Mouse (Mus musculus): ENCODE results near the gene Fli1.

Gene Fli1

DNA sequence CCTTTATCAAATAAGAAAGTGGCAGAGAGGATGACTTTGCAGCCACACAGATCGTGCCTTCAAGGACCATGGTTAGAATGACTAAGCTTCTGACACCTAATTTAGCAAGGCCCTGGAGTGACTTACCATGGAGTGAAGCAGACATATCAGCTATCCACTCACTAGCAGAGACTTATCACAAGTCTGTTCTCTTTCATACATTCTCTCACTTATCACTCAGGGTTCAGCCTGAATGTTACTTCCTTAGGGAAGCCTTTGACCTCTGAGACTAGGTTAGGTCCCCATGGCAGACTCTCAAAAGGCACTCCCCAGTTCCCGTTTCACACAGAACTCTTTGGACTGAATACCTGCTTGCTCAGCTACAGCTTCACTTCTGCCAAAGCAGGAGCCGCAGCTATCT lies 21.3 kb downstream of the Fli1 start:
- no peak for DNase-seq

- DNase-seq = no peak
Measured at GRCm38 (mm10) chr9:32520821-32521220, 21.8 kb downstream of the Fli1 start.

- no peak for DNase-seq
Measured at GRCm38 (mm10) chr9:32519101-32520051, 23.3 kb downstream of the Fli1 start.

- DNase-seq = no peak
Measured at GRCm38 (mm10) chr9:32518351-32519075, 24.1 kb downstream of the Fli1 start.

DNA sequence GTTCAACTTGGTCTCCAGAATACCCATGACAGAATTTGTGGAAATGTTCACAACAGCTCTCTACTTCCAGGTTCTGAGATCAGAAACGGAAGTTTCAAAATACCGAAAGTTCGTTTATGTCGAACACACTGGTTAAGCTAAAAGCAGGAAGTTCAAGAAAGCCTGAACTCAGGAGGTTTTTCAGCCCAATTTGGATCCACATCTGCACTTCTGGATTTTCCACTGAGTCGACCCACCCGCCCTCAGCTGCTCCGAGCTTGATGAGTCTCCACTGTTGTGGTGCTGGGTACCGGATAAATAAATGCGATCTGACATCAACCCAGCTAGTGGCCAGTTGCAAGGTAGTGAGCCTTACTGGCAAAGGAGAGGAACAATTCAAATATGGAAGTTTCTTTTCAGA lies 26.0 kb downstream of the Fli1 start:
- no peak for DNase-seq

- DNase-seq = no peak
Measured at GRCm38 (mm10) chr9:32515894-32516686, 26.6 kb downstream of the Fli1 start.

- no peak for DNase-seq
Measured at GRCm38 (mm10) chr9:32514406-32515058, 28.1 kb downstream of the Fli1 start.

DNA sequence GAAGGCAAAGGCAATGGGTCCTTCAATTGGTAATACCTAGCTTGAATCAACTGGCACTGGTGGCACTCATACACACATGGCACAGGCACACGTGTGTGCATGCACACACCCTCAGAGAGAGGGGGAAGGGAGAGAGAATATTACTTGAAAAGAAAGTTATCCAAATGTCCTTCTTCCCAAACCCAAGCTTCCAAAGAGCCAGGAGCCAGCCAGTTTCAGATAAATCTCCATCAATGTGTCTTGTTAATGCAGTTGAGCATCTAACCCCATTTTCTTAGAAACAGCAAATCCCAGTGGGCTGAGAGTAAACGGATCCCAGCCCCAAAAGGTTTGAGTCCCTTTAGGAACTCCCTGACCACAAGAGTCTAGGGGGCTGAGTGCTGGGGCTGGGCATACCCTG lies 29.2 kb downstream of the Fli1 start:
- DNase-seq = no peak

DNA sequence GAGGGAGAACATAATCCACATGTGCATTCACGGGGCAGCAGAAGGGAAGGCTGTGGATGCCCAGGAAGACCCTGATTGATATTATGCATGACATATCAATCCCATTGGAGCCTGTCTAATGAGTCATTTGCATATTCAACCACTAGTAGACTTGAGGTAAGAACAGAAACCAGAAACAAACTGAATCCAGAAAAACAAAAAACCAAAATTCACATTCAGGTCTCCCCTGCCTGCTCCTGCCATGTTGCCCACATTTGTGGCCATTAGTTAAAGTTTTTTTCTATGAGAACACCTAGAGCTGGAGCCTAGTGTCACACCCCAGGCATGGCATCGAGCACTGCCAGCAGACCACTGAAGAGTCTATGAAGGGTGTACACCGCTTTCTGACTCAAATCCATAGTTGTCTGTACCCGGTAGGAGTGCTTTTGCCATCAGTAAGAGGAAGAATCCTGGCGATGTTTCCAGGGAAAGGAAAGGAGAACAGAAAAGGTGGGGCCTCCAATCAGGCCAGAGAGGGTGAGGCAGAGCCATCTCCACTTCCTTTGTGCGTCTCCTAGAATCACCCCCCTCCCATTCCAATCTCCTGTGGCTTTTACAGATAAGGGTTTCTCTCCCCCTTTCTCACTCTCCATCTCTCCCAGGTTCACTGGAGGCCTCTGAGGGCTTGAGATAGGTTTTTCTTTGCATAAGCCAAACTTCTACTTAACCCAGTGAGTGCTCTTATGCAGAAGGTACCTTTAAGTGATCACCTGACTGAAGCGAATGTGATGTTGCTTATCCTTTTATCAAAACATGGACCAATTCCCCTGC lies 32.0 kb downstream of the Fli1 start:
- DNase-seq = no peak

DNA sequence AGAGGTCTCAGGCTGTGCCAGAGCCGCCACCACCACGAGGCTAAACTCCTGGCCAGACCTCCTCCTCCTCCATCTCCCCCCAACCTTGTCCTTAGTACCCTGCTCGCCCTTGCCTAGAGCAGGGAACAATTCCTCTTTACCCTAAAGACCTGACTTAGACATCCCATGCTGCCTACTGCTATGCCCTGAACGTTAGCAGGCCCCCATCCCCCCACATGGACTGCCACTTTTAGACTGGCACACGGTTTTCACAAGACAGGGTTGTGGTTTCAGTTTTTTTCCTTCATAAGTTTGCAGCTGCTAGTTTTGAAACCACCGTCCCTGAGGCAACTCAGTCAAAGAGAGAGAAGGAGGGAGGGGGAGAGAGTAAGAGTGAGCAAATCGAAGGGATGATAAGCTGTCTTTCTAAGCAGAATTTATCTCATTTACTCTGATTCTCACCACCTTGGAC lies 32.9 kb downstream of the Fli1 start:
- DNase-seq = no peak

- no peak for DNase-seq
Measured at GRCm38 (mm10) chr9:32508648-32509047, 34.0 kb downstream of the Fli1 start.

GRCm38 (mm10) chr9:32508118-32508517 lies 34.5 kb downstream of the Fli1 start:
- DNase-seq = no peak

DNA sequence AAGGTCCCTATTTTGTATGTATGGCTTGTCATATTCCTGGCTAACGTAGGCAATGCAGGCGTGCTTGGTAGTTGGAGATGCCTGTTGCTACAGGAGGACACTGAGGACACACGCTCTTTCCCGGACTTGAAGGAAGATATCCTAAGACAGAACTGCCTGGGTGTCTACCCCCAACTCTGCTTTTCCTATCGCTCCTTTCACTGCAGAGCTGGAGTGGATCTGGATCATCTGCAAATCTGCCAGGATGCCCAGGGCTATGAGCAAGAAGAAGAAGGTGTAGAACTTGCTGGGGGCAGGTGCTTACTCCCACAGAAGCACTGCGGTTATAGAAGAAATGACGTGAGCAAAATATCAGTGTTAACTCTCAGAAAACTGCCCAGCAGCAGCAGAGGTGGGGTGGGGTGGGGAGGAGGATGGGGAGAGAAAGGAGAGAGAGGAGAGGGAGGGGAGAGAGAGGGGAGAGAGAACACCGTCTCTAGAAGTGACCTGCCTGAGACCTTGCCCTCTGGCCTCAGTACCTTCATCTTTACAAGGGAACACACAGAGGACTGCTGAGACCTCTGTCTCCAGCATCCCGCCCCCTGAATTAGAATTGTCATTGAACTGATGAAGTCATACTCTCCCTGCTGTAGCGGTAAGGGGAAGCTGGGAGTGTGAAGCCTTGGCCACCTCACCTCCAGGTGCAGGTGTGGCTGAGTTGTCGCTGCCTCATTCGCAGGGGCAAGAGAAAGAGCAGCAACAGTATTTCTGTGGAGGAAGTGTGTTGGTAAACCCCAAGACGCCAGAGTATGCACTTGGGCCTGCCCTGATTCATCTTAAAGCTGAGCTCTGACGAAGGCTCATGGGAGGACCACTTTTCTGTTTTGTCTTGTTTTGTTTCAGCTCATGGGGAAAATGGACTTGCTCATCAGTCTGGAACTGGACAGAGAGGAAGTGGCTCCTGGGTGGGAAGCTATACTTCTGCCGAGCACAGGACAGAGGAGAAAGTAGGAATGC lies 35.5 kb downstream of the Fli1 start:
- DNase-seq = no peak

GRCm38 (mm10) chr9:32506161-32506560 lies 36.5 kb downstream of the Fli1 start:
- no peak for DNase-seq

DNA sequence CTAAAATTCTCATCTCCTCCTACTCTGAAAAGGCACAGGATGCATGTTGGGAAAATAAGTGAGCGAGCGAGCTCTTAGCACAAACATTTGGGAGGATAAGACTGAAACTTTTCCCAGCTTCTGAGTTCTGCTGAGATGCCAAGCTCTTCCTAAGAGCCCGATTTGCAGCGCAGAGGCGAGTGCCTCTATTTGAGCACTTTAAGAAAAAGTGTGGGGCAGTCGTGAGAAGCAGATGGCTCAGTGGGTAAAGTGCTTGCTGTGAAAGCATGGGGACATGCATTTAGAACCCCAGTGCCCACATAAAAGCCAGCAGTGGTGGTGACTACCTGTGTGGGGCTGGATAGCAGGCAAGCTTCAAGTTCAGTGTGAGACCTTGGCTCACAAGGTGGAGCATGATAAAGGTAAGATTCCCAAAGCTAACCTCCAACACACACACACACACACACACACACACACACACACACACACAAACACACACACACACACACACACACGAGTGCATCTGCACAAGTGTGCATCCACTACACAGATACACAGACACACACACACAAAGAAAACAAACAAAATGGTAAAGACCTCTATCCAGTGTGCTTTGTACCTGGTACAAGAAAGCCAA lies 37.1 kb downstream of the Fli1 start:
- DNase-seq = no peak

- DNase-seq = no peak
Measured at GRCm38 (mm10) chr9:32503995-32504451, 38.6 kb downstream of the Fli1 start.

DNA sequence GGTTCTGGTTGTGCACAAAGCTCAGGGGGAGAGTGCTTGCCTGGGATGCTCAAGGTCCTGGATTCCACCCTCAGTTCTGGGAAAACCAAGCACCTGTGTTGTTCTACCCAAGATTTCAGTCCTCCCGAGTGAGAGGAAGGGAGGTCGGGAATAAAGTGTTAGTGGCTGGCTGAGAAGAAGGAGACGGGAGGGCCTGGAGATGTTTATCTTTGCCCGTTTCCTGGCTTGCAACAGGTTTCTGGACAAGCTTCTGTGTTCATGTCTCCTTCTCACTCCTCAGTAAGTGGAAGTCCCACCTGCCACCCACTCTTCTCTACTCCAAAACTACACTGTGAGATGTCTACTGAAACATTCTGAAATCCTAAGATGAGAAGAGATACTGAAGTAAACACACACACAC lies 39.2 kb downstream of the Fli1 start:
- DNase-seq = no peak

DNA sequence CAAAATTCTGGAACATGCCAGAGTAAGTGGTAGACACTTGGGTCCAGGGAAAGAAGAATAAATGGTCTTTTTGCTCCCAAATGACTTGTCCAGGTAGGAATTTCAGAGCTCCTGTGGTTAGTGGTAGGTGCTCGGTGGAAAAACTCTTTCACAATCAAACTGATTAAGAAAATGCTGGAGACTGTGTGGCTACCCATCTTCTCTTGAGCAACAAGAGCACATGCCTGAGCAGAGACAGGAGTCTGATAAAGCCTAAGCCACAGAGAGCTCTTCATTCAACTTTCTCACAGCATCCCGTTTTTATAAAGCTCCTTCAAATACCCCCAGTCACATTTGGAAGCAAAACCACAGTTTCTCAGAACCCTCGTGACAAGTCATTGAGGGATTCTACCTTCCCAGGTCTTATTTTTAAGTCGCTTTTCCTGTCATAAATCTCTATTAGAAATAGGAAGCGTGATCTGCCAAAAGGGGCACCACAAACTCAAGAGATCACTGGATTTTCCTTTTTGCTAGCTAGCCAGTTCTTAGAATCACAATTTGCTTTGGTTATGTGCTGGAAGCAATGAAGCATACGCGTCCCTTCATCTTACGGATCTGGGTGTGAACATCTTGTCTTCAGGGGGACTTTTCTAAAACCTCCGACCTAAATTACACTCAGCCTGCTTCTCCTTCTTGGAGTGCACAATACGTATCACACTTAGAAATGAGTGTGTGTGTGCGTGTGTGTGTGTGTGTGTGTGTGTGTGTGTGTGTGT lies 40.2 kb downstream of the Fli1 start:
- DNase-seq = no peak

DNA sequence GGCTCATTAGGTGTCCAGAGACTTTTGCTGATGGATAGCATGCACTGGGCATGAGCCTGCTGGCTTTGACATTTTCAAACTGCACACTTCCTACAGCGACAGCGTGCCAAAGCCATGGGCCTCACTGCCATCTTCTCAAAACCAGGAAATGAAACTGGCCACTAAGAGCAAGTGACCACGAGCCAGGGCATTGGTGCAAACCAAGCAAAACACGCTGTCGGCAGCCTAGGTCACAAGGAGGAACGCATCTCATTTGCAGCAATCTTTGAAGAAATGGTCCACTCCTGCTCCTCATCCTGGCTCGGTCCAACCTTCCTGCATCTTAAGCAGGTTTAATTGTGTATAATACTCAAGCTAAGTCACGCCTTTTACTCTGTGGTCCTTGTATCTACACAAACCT lies 41.8 kb downstream of the Fli1 start:
- no peak for DNase-seq

Data from cerebellum, postnatal 14 days (tissue).